Mouse (Mus musculus) MEL (cell line): ENCODE data around the gene Ncf1. TPM values are rescaled to one million over a fixed set of nuclear protein-coding genes. Genes with fewer than 3 reads are reported as not detected.

Experiments
- DNase-seq: peaks from one replicate; pipeline ENCODE4 v3.0.0; 2011; ENCODE audit warnings: low read depth, low spot score
- H3K27ac ChIP-seq: 2 replicates; pipeline ENCODE4 v1.5.1; 2012; ENCODE audit warnings: low read depth, mild to moderate bottlenecking, control low read depth, low read length, moderate library complexity; ENCODE audit not compliant: control insufficient read depth
- H3K27me3 ChIP-seq, 2 experiments: fragments of 150-350 bp in 1 of 2; sonication (generic) in 1 of 2; 2 replicates each; pipeline ENCODE4 v1.6.1; 2012; ENCODE audit warnings: low read length in 2 of 2, mild to moderate bottlenecking in 2 of 2, improper control_type of control experiment in 1 of 2, moderate library complexity in 1 of 2; ENCODE audit not compliant: insufficient read depth in 2 of 2, control insufficient read depth in 1 of 2
- H3K36me3 ChIP-seq, 2 experiments: 2 replicates each; pipeline ENCODE4 v1.6.1; 2012 to 2014; ENCODE audit warnings: low read length in 2 of 2, improper control_type of control experiment in 1 of 2, inconsistent platforms in 1 of 2, mild to moderate bottlenecking in 1 of 2; ENCODE audit not compliant: insufficient read depth in 2 of 2, control insufficient read depth in 1 of 2
- H3K4me1 ChIP-seq, 2 experiments: fragments of 150-350 bp in 1 of 2; sonication (generic) in 1 of 2; 2 replicates each; pipeline ENCODE4 v1.6.1; 2012; ENCODE audit warnings: low read length in 2 of 2, improper control_type of control experiment in 1 of 2, mild to moderate bottlenecking in 1 of 2; ENCODE audit not compliant: insufficient read depth in 2 of 2, control insufficient read depth in 1 of 2
- H3K4me3 ChIP-seq, 2 experiments: fragments of 150-350 bp in 1 of 2; sonication (generic) in 1 of 2; 2 replicates each; pipeline ENCODE4 v1.5.1; 2012; ENCODE audit warnings: low read depth in 2 of 2, low read length in 2 of 2, mild to moderate bottlenecking in 2 of 2, moderate library complexity in 2 of 2, control low read depth in 1 of 2, improper control_type of control experiment in 1 of 2; ENCODE audit not compliant: control insufficient read depth in 1 of 2, insufficient read depth in 1 of 2
- H3K79me2 ChIP-seq: 2 replicates; pipeline ENCODE4 v1.6.1; 2012; ENCODE audit warnings: mild to moderate bottlenecking, low read length, moderate library complexity; ENCODE audit not compliant: control insufficient read depth, poor library complexity, insufficient read depth
- H3K9ac ChIP-seq: 2 replicates; pipeline ENCODE4 v1.6.1; 2012; ENCODE audit warnings: low read depth, mild to moderate bottlenecking, control low read depth, low read length, moderate library complexity; ENCODE audit not compliant: control insufficient read depth, poor library complexity, severe bottlenecking
- H3K9me3 ChIP-seq: fragments of 150-350 bp; sonication (generic); replicated peaks from 2 replicates; pipeline ENCODE4 v1.6.1; 2012; ENCODE audit warnings: mild to moderate bottlenecking, low read length, improper control_type of control experiment, moderate library complexity; ENCODE audit not compliant: insufficient read depth
- BHLHE40 ChIP-seq: IDR thresholded peaks from 2 replicates; pipeline ENCODE4 v1.6.1; 2012; ENCODE audit warnings: low read depth, mild to moderate bottlenecking, inconsistent platforms, low read length, improper control_type of control experiment, borderline replicate concordance
- E2F4 ChIP-seq: IDR thresholded peaks from 2 replicates; pipeline ENCODE4 v1.6.1; 2011; ENCODE audit warnings: low read depth, low read length, improper control_type of control experiment, borderline replicate concordance
- ETS1 ChIP-seq: IDR thresholded peaks from 2 replicates; pipeline ENCODE4 v1.6.1; 2012; ENCODE audit warnings: low read depth, mild to moderate bottlenecking, inconsistent platforms, low read length, improper control_type of control experiment, moderate library complexity
- GABPA ChIP-seq: IDR thresholded peaks from 2 replicates; pipeline ENCODE4 v1.6.1; 2012; ENCODE audit warnings: low read depth, mild to moderate bottlenecking, inconsistent platforms, low read length, improper control_type of control experiment, moderate library complexity
- GATA1 ChIP-seq: IDR thresholded peaks from 2 replicates; pipeline ENCODE4 v1.6.1; 2011; ENCODE audit warnings: low read depth, low read length, improper control_type of control experiment
- HCFC1 ChIP-seq: IDR thresholded peaks from 2 replicates; pipeline ENCODE4 v1.6.1; 2012; ENCODE audit warnings: low read depth, mild to moderate bottlenecking, inconsistent platforms, low read length, improper control_type of control experiment, moderate library complexity
- KAT2A ChIP-seq: conservative IDR thresholded peaks from 2 replicates; pipeline ENCODE4 v1.6.1; 2012; ENCODE audit warnings: low read depth, low read length, improper control_type of control experiment, inconsistent platforms
- MAFK ChIP-seq: IDR thresholded peaks from 2 replicates; pipeline ENCODE4 v1.6.1; 2011; ENCODE audit warnings: low read depth, mild to moderate bottlenecking, low read length, improper control_type of control experiment, borderline replicate concordance
- MAZ ChIP-seq: IDR thresholded peaks from 2 replicates; pipeline ENCODE4 v1.6.1; 2012; ENCODE audit warnings: low read depth, mild to moderate bottlenecking, inconsistent platforms, low read length, improper control_type of control experiment
- MEF2A ChIP-seq: IDR thresholded peaks from 2 replicates; pipeline ENCODE4 v1.6.1; 2014; ENCODE audit warnings: low read depth, mild to moderate bottlenecking, inconsistent platforms, low read length, improper control_type of control experiment; ENCODE audit not compliant: poor library complexity, insufficient replicate concordance, severe bottlenecking; ENCODE audit errors: extremely low read depth
- MYB ChIP-seq: IDR thresholded peaks from 2 replicates; pipeline ENCODE4 v1.6.1; 2011; ENCODE audit warnings: mild to moderate bottlenecking, low read depth, low read length, improper control_type of control experiment
- NELFE ChIP-seq: IDR thresholded peaks from 2 replicates; pipeline ENCODE4 v1.6.1; 2011; ENCODE audit warnings: low read depth, low read length, improper control_type of control experiment
- POLR2A ChIP-seq, 2 experiments: IDR thresholded peaks; 2 replicates each; pipeline ENCODE4 v1.6.1; 2011 to 2012; ENCODE audit warnings: low read length in 2 of 2, mild to moderate bottlenecking in 2 of 2, control low read depth in 1 of 2, improper control_type of control experiment in 1 of 2, low read depth in 1 of 2, moderate library complexity in 1 of 2; ENCODE audit not compliant: control insufficient read depth in 1 of 2, insufficient read depth in 1 of 2, poor library complexity in 1 of 2
- POLR2AphosphoS2 ChIP-seq: IDR thresholded peaks from 2 replicates; pipeline ENCODE4 v1.6.1; 2011; ENCODE audit warnings: low read length, improper control_type of control experiment
- POLR2AphosphoS5 ChIP-seq: IDR thresholded peaks from 2 replicates; pipeline ENCODE4 v1.6.1; 2012; ENCODE audit warnings: low read depth, borderline replicate concordance, mild to moderate bottlenecking, inconsistent platforms, low read length, moderate library complexity, mixed read lengths
- RAD21 ChIP-seq: IDR thresholded peaks from 2 replicates; pipeline ENCODE4 v1.6.1; 2011; ENCODE audit warnings: mild to moderate bottlenecking, low read depth, low read length, improper control_type of control experiment
- SMC3 ChIP-seq: IDR thresholded peaks from 2 replicates; pipeline ENCODE4 v1.6.1; 2011; ENCODE audit warnings: low read depth, low read length, improper control_type of control experiment
- TBP ChIP-seq: IDR thresholded peaks from 2 replicates; pipeline ENCODE4 v1.8.0; 2011; ENCODE audit warnings: low read depth, low read length, improper control_type of control experiment
- TCF12 ChIP-seq: IDR thresholded peaks from 2 replicates; pipeline ENCODE4 v1.6.1; 2014; ENCODE audit warnings: low read depth, mild to moderate bottlenecking, inconsistent platforms, low read length, improper control_type of control experiment, moderate library complexity
- USF1 ChIP-seq: IDR thresholded peaks from 2 replicates; pipeline ENCODE4 v1.6.1; 2014; ENCODE audit warnings: low read depth, mild to moderate bottlenecking, inconsistent platforms, low read length, improper control_type of control experiment, moderate library complexity
- ZC3H11A ChIP-seq: IDR thresholded peaks from 2 replicates; pipeline ENCODE4 v1.6.1; 2012; ENCODE audit warnings: low read depth, mild to moderate bottlenecking, inconsistent platforms, low read length, improper control_type of control experiment
- ZKSCAN1 ChIP-seq: IDR thresholded peaks from 2 replicates; pipeline ENCODE4 v1.6.1; 2012; ENCODE audit warnings: low read depth, mild to moderate bottlenecking, inconsistent platforms, low read length, improper control_type of control experiment, moderate library complexity
- ZNF384 ChIP-seq: IDR thresholded peaks from 2 replicates; pipeline ENCODE4 v1.6.1; 2012; ENCODE audit warnings: low read depth, mild to moderate bottlenecking, inconsistent platforms, low read length, improper control_type of control experiment
- polyA plus RNA-seq, 2 experiments: library from polyadenylated mRNA; stranded (reverse) in 1 of 2; unstranded in 1 of 2; fragments of >175 nt in 1 of 2; fragments of >200 nt in 1 of 2; gene quantifications; 2 replicates each; pipeline versions ENCODE4 v1.2.1 to v1.2.4; 2012; ENCODE audit warnings: low replicate concordance in 2 of 2, low read depth in 1 of 2; ENCODE audit not compliant: insufficient read length in 2 of 2, insufficient read depth in 1 of 2, missing spikeins in 1 of 2
- total RNA-seq: library from RNA; depleted of rRNA; stranded (reverse); fragments of 300-350 nt; gene quantifications from 2 replicates; pipeline ENCODE4 v1.2.3, GENCODE M21; 2012

Ncf1 gene
- total and polyA plus RNA-seq, 3 experiments = 0.58 to 3.3 TPM; not detected in 1

- H3K4me3 ChIP-seq = no peak overlapping the region
- DNase-seq = no peak
- TF ChIP-seq GABPA = no peak
- no peak for TF ChIP-seq POLR2AphosphoS2
- no peak for TF ChIP-seq MYB
- no peak for TF ChIP-seq POLR2A (IDR thresholded peaks at IDR 0.05; ENCODE audit: control insufficient read depth in 1 of 2, insufficient read depth in 1 of 2, low read depth in 1 of 2, low read length in 2 of 2, poor library complexity in 1 of 2)
- no peak for TF ChIP-seq ZNF384
- no peak for TF ChIP-seq MEF2A
- TF ChIP-seq, all 39 proteins: peak for 0
- no peaks in the 10 kb centered on the region for H3K27me3 ChIP-seq
- no peak overlapping the region for H3K9ac ChIP-seq
- H3K27ac ChIP-seq = no peak overlapping the region
- no peaks in the 10 kb centered on the region for H3K79me2 ChIP-seq
- H3K9me3 ChIP-seq = no peaks in the 10 kb centered on the region
- H3K36me3 ChIP-seq = peaks cover 0 to 15% of the 10 kb centered on the region in 2 experiments; a peak in 2 of 4 replicates
- no peaks in the 10 kb centered on the region for H3K4me1 ChIP-seq
Observed at GRCm38 (mm10) chr5:134269751-134270150, 40.3 kb upstream of the Ncf1 start.

- no peaks in the 10 kb centered on the region for H3K27me3 ChIP-seq
- TF ChIP-seq GABPA = no peak
- TF ChIP-seq HCFC1 = no peak
- TF ChIP-seq TBP = no peak
- TF ChIP-seq POLR2AphosphoS5 = no peak
- no peak for TF ChIP-seq MEF2A
- no peak for TF ChIP-seq MAFK
- TF ChIP-seq MYB = no peak
- TF ChIP-seq, all 39 proteins: peak for 0
- H3K4me1 ChIP-seq = no peaks in the 10 kb centered on the region
- DNase-seq = no peak
- peaks cover 0 to 18% of the 10 kb centered on the region in 2 experiments; a peak in 2 of 4 replicates for H3K36me3 ChIP-seq
- H3K9ac ChIP-seq = no peak overlapping the region
- no peak overlapping the region for H3K4me3 ChIP-seq
- H3K27ac ChIP-seq = no peak overlapping the region
- no peaks in the 10 kb centered on the region for H3K79me2 ChIP-seq
- H3K9me3 ChIP-seq = no peaks in the 10 kb centered on the region
Observed at GRCm38 (mm10) chr5:134268751-134269150, 39.3 kb upstream of the Ncf1 start.

- H3K4me3 ChIP-seq = no peak overlapping the region
- no peak overlapping the region for H3K27ac ChIP-seq
- no peaks in the 10 kb centered on the region for H3K27me3 ChIP-seq
- peaks cover 0 to 22% of the 10 kb centered on the region in 2 experiments; a peak in 2 of 4 replicates for H3K36me3 ChIP-seq
- no peak overlapping the region for H3K9ac ChIP-seq
- H3K79me2 ChIP-seq = no peaks in the 10 kb centered on the region
- no peaks in the 10 kb centered on the region for H3K4me1 ChIP-seq
- DNase-seq = no peak
- TF ChIP-seq TCF12 (no peak), KAT2A (no peak), POLR2AphosphoS5 (no peak), SMC3 (no peak), HCFC1 (no peak), ETS1 (no peak), NELFE (no peak), POLR2AphosphoS2 (no peak), BHLHE40 (no peak), RAD21 (no peak), ZC3H11A (no peak), MAZ (no peak), ZKSCAN1 (no peak), E2F4 (no peak), ZNF384 (no peak), MEF2A (no peak), GATA1 (no peak), USF1 (no peak)
- no peaks in the 10 kb centered on the region for H3K9me3 ChIP-seq
Observed at GRCm38 (mm10) chr5:134266404-134266803, 37.0 kb upstream of the Ncf1 start.
